Mouse (Mus musculus): ENCODE data around the gene Gm17019. TPM values are rescaled to one million over a fixed set of nuclear protein-coding genes. Genes with fewer than 3 reads are reported as not detected.
"Not testable (repeated sequence)": the region's sequence is repeated elsewhere in the genome, so short reads cannot be mapped to it uniquely, and the experiment has no call there.

The Gm17019 gene
- not detected for total RNA-seq (2021)
- long read RNA-seq, experiment 1, result 0 reads
- long read RNA-seq, experiment 2, result 0 reads

- DNase-seq, result not testable (repeated sequence)
These were observed at the start of gene Gm17019 for GRCm38 (mm10) chr5:15032898-15033297. Gm17019 (minus strand) TSS chr5:15032998.

DNA sequence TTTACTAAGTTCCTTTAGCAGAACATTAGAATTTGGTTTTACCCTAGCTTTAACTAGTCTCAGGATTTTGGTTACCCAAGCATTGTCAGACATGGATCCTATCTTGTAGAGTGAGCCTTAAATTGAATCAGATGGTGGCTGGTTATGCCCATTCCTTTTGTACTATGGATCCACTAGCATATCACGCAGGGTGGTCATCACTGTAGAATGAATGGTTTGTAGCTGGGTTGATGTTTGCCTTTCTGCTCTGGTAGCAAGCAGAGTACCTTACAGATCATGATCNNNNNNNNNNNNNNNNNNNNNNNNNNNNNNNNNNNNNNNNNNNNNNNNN, 29.6 kb upstream of the Gm17019 start:
- DNase-seq, result not testable (repeated sequence)

GRCm38 (mm10) chr5:15061638-15062384, 29.0 kb upstream of the Gm17019 start:
- not testable (repeated sequence) for DNase-seq

DNA sequence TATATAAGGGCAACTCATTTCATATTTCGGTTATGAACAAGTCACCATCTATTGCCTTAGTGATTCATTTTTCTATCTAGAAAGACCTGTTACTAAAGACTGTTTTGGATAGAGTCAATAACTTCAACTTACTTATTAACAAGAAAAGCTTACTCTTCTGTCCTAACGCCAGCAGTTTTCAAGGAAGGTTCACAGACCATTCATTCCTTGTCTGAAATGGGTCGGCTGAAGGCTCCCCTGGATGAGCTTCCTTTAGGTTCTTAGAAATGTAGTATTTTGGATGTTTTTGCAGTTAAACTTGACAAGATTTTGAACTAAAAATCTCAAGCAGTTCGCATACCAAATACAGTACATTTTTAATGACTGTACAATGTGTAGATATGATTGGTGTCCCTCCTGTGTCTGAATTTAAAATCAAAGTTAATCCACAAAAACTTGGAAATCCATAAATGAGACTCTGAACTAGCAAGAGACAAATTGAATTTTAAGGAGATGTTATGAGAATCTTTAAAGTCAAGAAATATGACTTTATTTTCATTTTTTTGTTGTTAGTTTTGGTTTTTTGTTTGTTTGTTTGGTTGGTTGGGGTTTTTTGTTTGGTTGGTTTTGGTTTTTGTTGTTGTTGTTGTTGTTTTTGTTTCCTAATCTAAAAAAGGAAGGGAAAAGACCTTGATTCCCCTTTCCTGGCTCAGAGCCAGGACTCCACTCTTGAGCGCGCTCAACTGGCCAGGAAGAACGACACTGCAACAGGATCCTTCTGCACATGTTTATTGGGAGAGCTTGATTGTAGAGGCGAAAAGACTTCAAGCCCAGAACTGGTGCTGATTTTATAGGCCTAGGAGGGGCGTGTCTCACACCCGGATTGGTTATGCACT, 21.6 kb upstream of the Gm17019 start:
- DNase-seq, result not testable (repeated sequence)

GRCm38 (mm10) chr5:15053606-15053962, 20.8 kb upstream of the Gm17019 start:
- DNase-seq, result not testable (repeated sequence)

DNA sequence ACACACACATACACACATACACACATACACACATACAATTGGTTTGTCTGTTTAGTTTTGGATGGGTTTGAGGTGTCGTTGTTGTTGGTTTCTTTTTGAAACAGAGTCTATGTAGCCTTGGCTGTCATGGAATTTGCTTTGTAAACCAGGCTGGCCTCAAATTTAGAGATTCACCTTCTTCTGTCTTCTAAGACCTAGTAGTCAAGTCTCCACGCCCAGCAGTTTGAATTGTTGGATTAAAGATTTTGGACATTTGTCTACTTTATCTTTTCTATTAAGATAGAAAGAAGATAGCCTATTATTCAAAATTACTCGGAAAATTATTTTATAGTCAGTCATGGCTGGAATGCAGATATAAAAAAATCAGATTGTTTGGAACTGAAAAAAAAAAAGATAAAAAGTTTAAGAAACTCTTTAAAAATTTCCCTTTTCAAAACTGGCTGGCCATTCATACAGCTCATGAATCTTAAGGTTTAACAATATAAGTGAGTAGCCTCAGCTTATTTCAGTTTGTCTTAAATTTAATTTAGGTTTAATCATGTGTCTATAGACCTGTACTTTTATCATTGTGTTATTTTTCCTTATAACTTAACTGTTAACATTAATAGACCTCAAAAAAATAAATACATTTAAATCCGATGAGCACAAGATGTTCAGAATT, 20.3 kb upstream of the Gm17019 start:
- DNase-seq, result not testable (repeated sequence)

GRCm38 (mm10) chr5:15050807-15051206, 18.0 kb upstream of the Gm17019 start:
- not testable (repeated sequence) for DNase-seq

- DNase-seq, result not testable (repeated sequence)
These were observed 12.3 kb upstream of the Gm17019 start for GRCm38 (mm10) chr5:15044830-15045767.

GRCm38 (mm10) chr5:15040784-15041183, 8.0 kb upstream of the Gm17019 start:
- not testable (repeated sequence) for DNase-seq

- not testable (repeated sequence) for DNase-seq
These were observed 7.2 kb upstream of the Gm17019 start for GRCm38 (mm10) chr5:15039984-15040383.

DNA sequence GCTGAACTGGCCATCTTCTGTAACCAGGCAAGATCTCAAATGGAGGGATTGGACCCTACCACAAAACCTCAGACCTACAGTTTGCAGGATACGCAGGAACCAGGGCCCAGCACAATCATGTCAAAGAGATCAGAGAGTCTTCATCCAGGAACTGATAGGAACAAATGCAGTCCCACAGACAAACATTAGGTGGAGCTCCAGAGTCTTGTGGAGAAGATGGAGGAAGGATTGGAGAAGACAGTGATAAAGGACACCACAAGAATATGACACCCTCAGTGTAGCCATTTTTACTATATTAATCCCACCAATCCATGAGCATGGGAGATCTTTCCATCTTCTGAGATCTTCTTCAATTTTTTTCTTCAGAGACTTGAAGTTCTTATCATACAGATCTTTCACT, 8.5 kb downstream of the Gm17019 start:
- DNase-seq, result not testable (repeated sequence)

DNA sequence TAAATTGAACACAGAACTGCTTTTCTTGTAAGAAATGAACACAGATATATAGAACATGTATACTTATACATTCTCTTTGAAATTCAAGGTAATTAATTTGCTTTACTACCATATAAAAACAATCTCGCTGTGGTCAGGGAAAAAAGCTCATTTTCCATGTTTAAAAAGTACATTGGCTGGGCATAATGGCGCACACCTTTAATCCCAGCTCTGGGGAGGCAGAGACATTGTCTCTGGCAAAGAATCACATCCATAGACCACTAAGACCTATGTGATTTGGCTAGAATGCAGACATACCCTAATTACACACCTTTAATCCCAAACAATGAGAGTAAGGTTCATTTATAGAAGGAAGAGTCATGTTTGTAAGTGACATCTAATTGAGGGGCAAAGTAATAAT, 12.7 kb downstream of the Gm17019 start:
- DNase-seq, result not testable (repeated sequence)

DNA sequence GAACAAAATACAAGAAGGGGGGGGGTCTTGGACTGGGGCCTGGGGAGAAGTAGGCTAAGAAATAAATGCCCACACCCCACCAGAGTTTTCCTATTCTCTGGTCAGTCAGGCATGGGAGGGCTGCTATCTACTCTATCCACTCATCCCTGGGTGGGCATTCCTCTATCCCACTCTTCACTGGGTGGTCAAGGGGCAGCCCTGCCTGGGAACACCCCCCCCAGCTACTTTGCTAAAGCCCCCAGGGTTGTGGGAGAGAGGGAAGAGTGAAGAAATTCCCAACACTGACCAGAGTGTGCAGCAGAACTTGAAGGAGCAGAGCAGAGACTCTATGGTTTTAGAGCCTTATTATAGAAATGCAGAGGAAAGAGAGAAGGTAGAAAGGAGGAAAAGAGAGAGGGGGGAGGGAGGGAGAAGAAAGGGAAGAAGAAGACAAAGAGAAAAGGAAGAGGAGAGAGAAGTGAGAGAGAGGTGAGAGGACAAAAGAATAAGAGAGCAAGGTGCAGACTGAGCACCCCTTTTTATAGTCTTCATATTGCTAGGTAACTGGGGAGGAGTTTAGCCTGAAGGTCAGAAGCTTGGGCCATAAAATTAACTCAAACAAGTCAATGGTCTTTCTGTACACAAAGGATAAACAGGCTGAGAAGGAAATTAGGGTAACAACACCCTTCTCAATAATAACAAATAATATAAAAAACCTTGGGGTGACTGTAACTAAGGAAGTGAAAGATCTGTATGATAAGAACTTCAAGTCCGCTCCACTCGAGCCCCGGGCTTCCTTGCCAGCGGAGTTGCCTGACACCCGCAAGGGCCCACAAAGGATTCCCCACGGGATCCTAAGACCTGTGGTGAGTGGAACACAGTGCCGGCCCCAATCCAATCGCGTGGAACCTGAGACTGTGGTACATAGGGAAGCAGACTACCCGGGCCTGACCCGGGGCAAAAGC, 21.9 kb downstream of the Gm17019 start:
- not testable (repeated sequence) for DNase-seq

GRCm38 (mm10) chr5:15006907-15007306, 25.9 kb downstream of the Gm17019 start:
- DNase-seq, result not testable (repeated sequence)

GRCm38 (mm10) chr5:15006288-15006687, 26.5 kb downstream of the Gm17019 start:
- not testable (repeated sequence) for DNase-seq

GRCm38 (mm10) chr5:15005584-15005983, 27.2 kb downstream of the Gm17019 start:
- not testable (repeated sequence) for DNase-seq

GRCm38 (mm10) chr5:15004569-15005562, 27.9 kb downstream of the Gm17019 start:
- not testable (repeated sequence) for DNase-seq

DNA sequence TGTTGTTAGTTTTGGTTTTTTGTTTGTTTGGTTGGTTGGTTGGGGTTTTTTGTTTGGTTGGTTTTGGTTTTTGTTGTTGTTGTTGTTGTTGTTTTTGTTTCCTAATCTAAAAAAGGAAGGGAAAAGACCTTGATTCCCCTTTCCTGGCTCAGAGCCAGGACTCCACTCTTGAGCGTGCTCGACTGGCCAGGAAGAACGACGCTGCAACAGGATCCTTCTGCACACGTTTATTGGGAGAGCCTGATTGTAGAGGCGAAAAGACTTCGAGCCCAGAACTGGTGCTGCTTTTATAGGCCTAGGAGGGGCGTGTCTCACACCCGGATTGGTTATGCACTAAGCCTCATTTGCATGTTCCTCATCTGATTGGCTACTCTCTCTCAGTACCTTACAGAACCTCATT, 34.7 kb downstream of the Gm17019 start:
- not testable (repeated sequence) for DNase-seq

- DNase-seq, result not testable (repeated sequence)
These were observed 35.2 kb downstream of the Gm17019 start for GRCm38 (mm10) chr5:14997556-14997955.

Data from heart, adult 18-20 months (tissue).